Mouse (Mus musculus) thymus, adult 2 months (tissue): ENCODE results near the gene Tnfrsf13c.

Experiments used
- CTCF ChIP-seq: fragments of 200-500 bp; IDR thresholded peaks from 2 replicates; pipeline ENCODE4 v1.5.1; 2012; ENCODE audit warnings: mild to moderate bottlenecking, control low read depth, low read length, moderate library complexity, borderline replicate concordance; ENCODE audit not compliant: control insufficient read depth, poor library complexity, insufficient read depth; ENCODE audit errors: extremely low read depth
- POLR2A ChIP-seq: fragments of 200-500 bp; IDR thresholded peaks from 2 replicates; pipeline ENCODE4 v1.6.1; 2012; ENCODE audit warnings: mild to moderate bottlenecking, low read length, control low read depth, moderate library complexity; ENCODE audit not compliant: control insufficient read depth, poor library complexity, insufficient read depth; ENCODE audit errors: extremely low read depth

- TF ChIP-seq POLR2A (no peak), CTCF (no peak)
Measured at GRCm38 (mm10) chr15:82202086-82202485, 22.1 kb downstream of the Tnfrsf13c start.
